Mouse (Mus musculus) thymus, adult 2 months (tissue): ENCODE measurements around the gene Ccl11.

Experiments
- CTCF ChIP-seq: fragments of 200-500 bp; IDR thresholded peaks from 2 replicates; pipeline ENCODE4 v1.5.1; 2012; ENCODE audit warnings: mild to moderate bottlenecking, control low read depth, low read length, moderate library complexity, borderline replicate concordance; ENCODE audit not compliant: control insufficient read depth, poor library complexity, insufficient read depth; ENCODE audit errors: extremely low read depth
- POLR2A ChIP-seq: fragments of 200-500 bp; IDR thresholded peaks from 2 replicates; pipeline ENCODE4 v1.6.1; 2012; ENCODE audit warnings: mild to moderate bottlenecking, low read length, control low read depth, moderate library complexity; ENCODE audit not compliant: control insufficient read depth, poor library complexity, insufficient read depth; ENCODE audit errors: extremely low read depth

- TF ChIP-seq CTCF (no peak), POLR2A (no peak)
Measured at GRCm38 (mm10) chr11:82034446-82034845, 23.2 kb upstream of the Ccl11 start.
